Mouse (Mus musculus) G1E (cell line): ENCODE results near the gene Lmcd1.

ENCODE experiments used
- CTCF ChIP-seq: IDR thresholded peaks from 2 replicates; pipeline ENCODE4 v1.5.1; 2012; ENCODE audit warnings: low read depth, low read length, inconsistent platforms, mixed read lengths
- GATA1 ChIP-seq: IDR thresholded peaks from 2 replicates; pipeline ENCODE4 v1.6.1; 2012; ENCODE audit warnings: borderline replicate concordance, low read length, inconsistent platforms, mixed read lengths
- GATA2 ChIP-seq: IDR thresholded peaks from 2 replicates; pipeline ENCODE4 v1.6.1; 2012; ENCODE audit warnings: low read depth, low read length, inconsistent platforms, borderline replicate concordance
- POLR2AphosphoS5 ChIP-seq: IDR thresholded peaks from 2 replicates; pipeline ENCODE4 v1.6.1; 2012; ENCODE audit warnings: low read depth, low read length, inconsistent platforms; ENCODE audit not compliant: insufficient replicate concordance

- TF ChIP-seq CTCF: no peak
- no peak for TF ChIP-seq POLR2AphosphoS5
- TF ChIP-seq GATA1: no peak
- TF ChIP-seq GATA2: no peak
Observed at GRCm38 (mm10) chr6:112284087-112284486, 10.5 kb downstream of the Lmcd1 start.
